Mouse (Mus musculus) retina, embryonic 14.5 days (tissue): Measurements from ENCODE around the gene Bcs1l.

Experiments
- DNase-seq: peaks from one replicate; pipeline ENCODE4 v3.0.0-alpha.2; 2015; ENCODE audit warnings: low spot score

The Bcs1l gene

GRCm38 (mm10) chr1:74587773-74588445, at the start of gene Bcs1l, which contains the start of gene Zfp142:
TSS of gene Bcs1l (plus strand) at chr1:74588289.
TSS of gene Zfp142 (minus strand) at chr1:74588246.
- DNase-seq: peak; percentile 99

- no peak for DNase-seq
These were observed 49.4 kb upstream of the Bcs1l start for GRCm38 (mm10) chr1:74538650-74539049.

- DNase-seq: peak; percentile 56
These were observed 45.6 kb upstream of the Bcs1l start, which contains the start of gene Plcd4 for GRCm38 (mm10) chr1:74542451-74542961. TSS of gene Plcd4 (plus strand) at chr1:74542888.

GRCm38 (mm10) chr1:74544184-74544583, 43.9 kb upstream of the Bcs1l start, which contains the start of gene Usp37:
TSS of gene Usp37 (minus strand) at chr1:74544284.
- no peak for DNase-seq

GRCm38 (mm10) chr1:74559061-74559460, 29.0 kb upstream of the Bcs1l start:
- no peak for DNase-seq

- DNase-seq: no peak
These were observed 22.3 kb upstream of the Bcs1l start for GRCm38 (mm10) chr1:74565834-74566233.

GRCm38 (mm10) chr1:74569739-74570719, 18.1 kb upstream of the Bcs1l start:
- DNase-seq: no peak

GRCm38 (mm10) chr1:74582621-74583020, 5.5 kb upstream of the Bcs1l start:
- no peak for DNase-seq

GRCm38 (mm10) chr1:74584616-74585398, 3.3 kb upstream of the Bcs1l start:
- no peak for DNase-seq

GRCm38 (mm10) chr1:74587233-74587772, 786 bp upstream of the Bcs1l start:
- DNase-seq: no peak

GRCm38 (mm10) chr1:74594434-74594833, 6.3 kb downstream of the Bcs1l start:
- DNase-seq: no peak

- peak; percentile 11 for DNase-seq
These were observed 12.6 kb downstream of the Bcs1l start for GRCm38 (mm10) chr1:74600501-74601266.

GRCm38 (mm10) chr1:74601267-74601962, 13.3 kb downstream of the Bcs1l start, which contains the start of the genes Rnf25 and Stk36:
TSS of gene Rnf25 (minus strand) at chr1:74601397.
TSS of gene Stk36 (plus strand) at chr1:74601445.
- peak; percentile 96 for DNase-seq

- DNase-seq: no peak
These were observed 36.1 kb downstream of the Bcs1l start for GRCm38 (mm10) chr1:74624183-74624582.

- no peak for DNase-seq
These were observed 38.0 kb downstream of the Bcs1l start for GRCm38 (mm10) chr1:74626076-74626475.

- no peak for DNase-seq
These were observed 39.9 kb downstream of the Bcs1l start for GRCm38 (mm10) chr1:74628001-74628400.

- no peak for DNase-seq
These were observed 44.6 kb downstream of the Bcs1l start for GRCm38 (mm10) chr1:74632734-74633133.
